Mouse (Mus musculus) frontal cortex, postnatal 25 days (tissue): ENCODE results near the gene Rnf183.

Experiments
- DNase-seq, 2 experiments: peaks; one replicate each; pipeline ENCODE4 v3.0.0; 2022; ENCODE audit warnings: low spot score in 2 of 2

The Rnf183 gene

DNA sequence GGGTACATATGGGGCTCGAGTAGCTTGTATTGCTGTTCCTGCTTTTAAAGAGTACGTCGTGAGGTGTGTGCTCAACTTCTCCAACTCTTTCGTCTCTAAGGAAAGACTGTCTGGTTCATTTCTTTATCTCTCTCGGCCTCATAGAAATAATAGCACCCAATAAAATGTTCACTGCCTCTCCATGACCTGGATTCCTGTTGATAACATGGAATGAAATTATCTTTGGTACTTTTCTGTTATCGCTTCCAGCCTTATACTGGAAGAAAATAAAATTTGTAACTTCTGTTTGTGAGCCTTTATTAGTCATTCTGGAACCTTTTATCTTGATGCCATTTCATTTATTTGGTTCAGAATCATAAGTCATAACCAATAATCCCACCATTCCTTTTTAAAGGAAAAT lies 51.8 kb downstream of the Rnf183 start:
- DNase-seq, result no peak

DNA sequence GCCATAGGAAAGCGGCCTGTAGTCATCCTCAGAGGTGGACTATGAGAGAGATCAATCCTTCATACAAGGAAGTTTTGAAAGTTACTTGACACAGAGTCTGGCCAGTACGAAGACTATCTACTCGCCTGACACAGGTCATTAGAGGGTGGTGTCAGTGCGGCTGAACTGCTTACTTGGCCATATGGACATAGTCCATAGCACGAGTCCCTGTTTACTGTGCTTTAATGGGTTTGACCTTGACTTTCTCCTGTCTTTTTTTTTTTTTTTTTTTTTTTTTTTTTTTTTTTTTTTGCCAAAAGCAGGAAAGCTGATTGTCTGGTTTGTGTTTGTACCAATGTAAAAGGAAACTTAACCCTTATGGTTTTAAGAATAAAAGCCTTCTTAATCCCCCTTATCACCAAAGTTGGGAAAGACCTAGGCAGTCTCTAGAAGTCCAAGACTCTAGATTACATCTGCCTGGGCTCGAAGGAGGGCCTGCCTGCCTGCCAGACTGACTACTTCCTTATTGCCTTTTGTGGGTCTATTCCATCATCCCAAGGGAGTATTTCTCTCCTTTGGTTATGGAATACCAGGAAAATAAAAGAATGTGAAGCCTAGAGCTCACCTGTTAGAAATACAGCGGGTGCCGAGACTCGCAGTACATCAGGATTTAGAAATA lies 55.2 kb downstream of the Rnf183 start:
- DNase-seq, result no peak
